Mouse (Mus musculus): Measurements from ENCODE around the gene 2300002M23Rik. TPM values are rescaled to one million over a fixed set of nuclear protein-coding genes. Genes with fewer than 3 reads are reported as not detected.

2300002M23Rik gene
- not detected for total RNA-seq (2023)

DNA sequence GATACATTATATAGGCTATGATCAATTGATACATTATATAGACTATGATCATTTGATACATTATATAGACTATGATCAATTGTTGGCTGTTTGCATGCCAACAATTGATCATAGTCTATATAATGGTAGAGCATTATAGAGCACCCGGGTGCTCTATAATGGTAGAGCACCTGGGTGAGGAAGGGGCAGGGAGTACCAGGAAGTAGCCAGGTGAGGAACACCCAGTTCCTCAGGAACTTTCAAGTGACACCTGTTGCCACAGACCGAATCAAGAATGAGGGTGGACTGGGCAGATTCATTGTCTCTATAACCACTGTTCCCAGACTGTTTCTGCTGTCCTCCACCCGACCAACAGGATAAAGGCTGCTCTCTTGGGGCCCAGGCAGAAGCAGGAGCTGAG lies at the start of gene 2300002M23Rik:
TSS of gene 2300002M23Rik (plus strand) at position 301 of the 400 bp plus-strand sequence.

GRCm38 (mm10) chr17:35532901-35533300 lies 34.3 kb upstream of the 2300002M23Rik start, which contains the start of gene Psors1c2:
TSS of gene Psors1c2 (plus strand) at chr17:35533201.

DNA sequence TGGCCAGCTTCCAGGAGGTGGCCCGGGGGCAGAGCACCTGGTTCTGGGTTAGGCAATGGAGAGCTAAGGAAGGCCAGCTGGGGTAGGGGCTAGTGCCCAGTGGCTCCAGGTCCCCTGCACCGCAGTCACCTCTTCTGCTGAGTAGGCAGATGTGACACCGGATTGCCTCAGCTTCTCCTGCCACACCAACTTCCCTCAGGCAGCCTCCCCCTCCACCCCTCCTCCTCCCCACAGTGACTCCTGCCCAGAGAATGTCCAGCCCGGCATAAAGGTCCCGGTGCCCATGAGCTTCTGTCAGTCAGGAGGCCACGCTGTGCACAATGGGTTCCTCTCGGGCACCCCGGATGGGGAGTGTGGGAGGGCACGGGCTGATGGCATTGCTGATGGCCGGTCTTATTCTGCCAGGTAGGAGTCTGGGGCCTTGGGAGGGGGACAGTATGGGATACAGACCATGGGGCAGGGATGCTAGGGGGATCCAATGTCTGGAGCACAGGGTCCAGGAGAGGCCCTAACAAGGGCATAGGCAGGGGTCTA lies 15.3 kb upstream of the 2300002M23Rik start, which contains the start of gene Cdsn:
TSS of gene Cdsn (plus strand) at position 248 of the 534 bp plus-strand sequence.

DNA sequence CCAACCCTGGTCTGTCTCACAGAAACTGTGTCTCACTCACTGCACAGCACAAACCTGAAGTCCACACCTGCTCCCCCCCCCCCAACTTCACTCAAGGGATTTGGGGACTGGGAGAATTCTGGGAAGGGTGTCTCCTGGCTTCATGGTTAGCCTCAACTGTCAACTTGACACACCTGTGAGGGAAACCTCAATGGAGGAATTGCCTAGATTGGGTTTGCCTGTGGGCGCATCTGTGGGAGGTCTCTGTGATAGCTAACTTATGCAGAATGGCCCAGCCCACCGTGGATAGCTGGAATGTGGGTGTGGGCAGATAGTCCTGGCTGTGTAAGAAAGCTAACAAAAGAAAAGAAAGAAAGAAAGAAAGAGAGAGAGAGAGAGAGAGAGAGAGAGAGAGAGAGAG lies 34.0 kb downstream of the 2300002M23Rik start, which contains the start of gene Sfta2:
TSS of gene Sfta2 (plus strand) at position 301 of the 400 bp plus-strand sequence.

Other genes starting within 250 kb of the 2300002M23Rik start
- gene H2-Q1, start 247.0 kb upstream of the 2300002M23Rik start, total RNA-seq (2023), result 14.8 TPM
- 16.7 TPM for gene H2-Q2, start 225.2 kb upstream of the 2300002M23Rik start, total RNA-seq (2023)
- gene H2-Q4, start 187.8 kb upstream of the 2300002M23Rik start, total RNA-seq (2023), result 511 TPM
- 107 TPM for gene H2-Q6, start 142.6 kb upstream of the 2300002M23Rik start, total RNA-seq (2023)
- 390 TPM for gene H2-Q7, start 128.3 kb upstream of the 2300002M23Rik start, total RNA-seq (2023)
- 74.1 TPM for gene H2-Q10, start 97.4 kb upstream of the 2300002M23Rik start, total RNA-seq (2023)
- 0.71 TPM for gene Pou5f1, start 61.4 kb upstream of the 2300002M23Rik start, total RNA-seq (2023)
- gene Tcf19, start 50.6 kb upstream of the 2300002M23Rik start, total RNA-seq (2023), result 6.6 TPM
- 16.2 TPM for gene Cchcr1, start 50.4 kb upstream of the 2300002M23Rik start, total RNA-seq (2023)
- not detected for gene Psors1c2, start 34.2 kb upstream of the 2300002M23Rik start, total RNA-seq (2023)
- not detected for gene Cdsn, start 15.3 kb upstream of the 2300002M23Rik start, total RNA-seq (2023)
- not detected for gene Sfta2, start 34.1 kb downstream of the 2300002M23Rik start, total RNA-seq (2023)
- not detected for gene Gm9573, start 59.2 kb downstream of the 2300002M23Rik start, total RNA-seq (2023)
- gene Mucl3, start 76.2 kb downstream of the 2300002M23Rik start, total RNA-seq (2023), result not detected
- 49.3 TPM for gene Vars2, start 100.1 kb downstream of the 2300002M23Rik start, total RNA-seq (2023)
- 15.8 TPM for gene Gtf2h4, start 106.3 kb downstream of the 2300002M23Rik start, total RNA-seq (2023)
- gene Ddr1, start 137.2 kb downstream of the 2300002M23Rik start, total RNA-seq (2023), result 15.5 TPM